Mouse (Mus musculus) cerebellum, adult 2 months (tissue): ENCODE measurements around the gene Gjb1.

Experiments used
- CTCF ChIP-seq: fragments of 200-500 bp; IDR thresholded peaks from 2 replicates; pipeline ENCODE4 v1.5.1; 2011; ENCODE audit warnings: low read depth, mild to moderate bottlenecking, control low read depth, low read length, moderate library complexity, borderline replicate concordance; ENCODE audit not compliant: insufficient read depth
- POLR2A ChIP-seq: fragments of 200-500 bp; IDR thresholded peaks from 2 replicates; pipeline ENCODE4 v1.6.1; 2011; ENCODE audit warnings: low read length, control low read depth, borderline replicate concordance; ENCODE audit not compliant: insufficient read depth

GRCm38 (mm10) chrX:101419725-101420699 lies 43.8 kb downstream of the Gjb1 start:
- TF ChIP-seq CTCF (no peak), POLR2A (peak; percentile 39; the same call in 1 of the 2 replicates)
